Mouse (Mus musculus) E14TG2a.4 (cell line): ENCODE measurements around the gene Nr4a2.

Source experiments
- CTCF ChIP-seq: conservative IDR thresholded peaks from 2 replicates; pipeline ENCODE4 v1.5.1; 2014; ENCODE audit warnings: low read length
- NANOG ChIP-seq: IDR thresholded peaks from 2 replicates; pipeline ENCODE4 v1.6.1; 2014; ENCODE audit warnings: borderline replicate concordance, low read length, mixed read lengths
- POU5F1 ChIP-seq: IDR thresholded peaks from 2 replicates; pipeline ENCODE4 v1.6.1; 2014; ENCODE audit warnings: low read length, borderline replicate concordance

GRCm38 (mm10) chr2:57104731-57105130, 19.1 kb downstream of the Nr4a2 start:
- TF ChIP-seq CTCF: no peak
- TF ChIP-seq NANOG: no peak
- TF ChIP-seq POU5F1: no peak
